Mouse (Mus musculus): ENCODE data around the gene Gm5475. TPM values are rescaled to one million over a fixed set of nuclear protein-coding genes. Genes with fewer than 3 reads are reported as not detected.
A peak's percentile ranks its signal among the peaks of the same experiment; 100 is the strongest.

Gm5475 gene
- polyA plus RNA-seq, 1 experiment from 2014 or later, result 0.06 TPM

DNA sequence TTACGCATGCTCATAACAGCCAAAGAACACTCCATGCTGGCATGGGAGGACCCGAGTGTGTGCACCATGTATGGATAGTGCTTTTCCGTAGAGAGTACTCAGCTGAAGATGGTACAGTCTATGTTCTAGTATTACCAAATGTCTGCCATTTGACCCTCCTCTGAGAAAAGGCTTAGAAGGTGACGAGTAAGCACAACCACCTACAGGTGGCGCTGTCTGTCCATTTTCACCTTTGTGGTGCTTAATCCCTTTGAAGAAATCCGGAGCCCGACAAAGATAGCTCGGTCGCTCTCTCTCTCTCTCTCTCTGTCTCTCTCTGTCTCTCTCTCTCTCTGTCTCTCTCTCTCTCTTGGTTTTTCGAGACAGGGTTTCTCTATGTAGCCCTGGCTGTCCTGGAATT lies 36.1 kb downstream of the Gm5475 start:
- no peak for ATAC-seq (replicated peaks)

DNA sequence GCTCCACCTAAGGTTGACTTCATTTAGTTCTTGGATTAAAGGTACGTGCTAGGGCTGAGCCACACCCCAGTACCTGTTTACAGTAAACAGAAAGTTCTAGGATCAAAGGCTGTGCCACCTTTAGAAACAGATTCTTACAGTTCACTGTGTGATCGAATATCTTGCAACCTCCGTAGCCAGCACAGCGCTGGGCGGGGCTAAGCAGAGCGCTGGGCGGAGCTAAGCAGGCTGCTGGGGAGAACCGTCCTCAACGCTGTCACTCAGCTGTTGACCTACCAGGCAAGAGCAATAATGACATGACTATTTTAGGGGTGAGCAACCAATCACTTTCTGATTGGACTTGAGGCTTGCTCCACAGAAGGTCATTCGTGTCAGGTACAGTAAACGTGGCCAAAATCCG lies 39.0 kb downstream of the Gm5475 start:
- 14% methylated on average over 12 of the region's 12 CpGs for WGBS
- Histone ChIP-seq H3K9ac (replicated peaks) (no peak overlapping the region), H3K27me3 (no peaks in the 10 kb centered on the region), H3K36me3 (no peaks in the 10 kb centered on the region), H3K4me2 (replicated peaks) (no peak overlapping the region), H3K4me3 (no peak overlapping the region), H3K4me1 (0 out of 2 replicates have a peak, but pooled peaks cover 2% of the 10 kb centered on the region), H3K9me3 (no peaks in the 10 kb centered on the region), H3K27ac (replicated peaks) (no peak overlapping the region)
- ATAC-seq (replicated peaks), result no peak

More for the DNA sequence above, 36.1 kb downstream of the Gm5475 start:
- H3K4me2 ChIP-seq (replicated peaks), result no peak overlapping the region
- H3K27me3 ChIP-seq, result no peaks in the 10 kb centered on the region
- H3K9ac ChIP-seq (replicated peaks), result no peak overlapping the region
- H3K27ac ChIP-seq (replicated peaks), result no peak overlapping the region
- 42% methylated on average over 10 of the region's 10 CpGs for WGBS
- H3K4me3 ChIP-seq, result no peak overlapping the region
- H3K4me1 ChIP-seq, result 0 out of 2 replicates have a peak, but pooled peaks cover 2% of the 10 kb centered on the region
- no peaks in the 10 kb centered on the region for H3K36me3 ChIP-seq
- no peaks in the 10 kb centered on the region for H3K9me3 ChIP-seq

DNA sequence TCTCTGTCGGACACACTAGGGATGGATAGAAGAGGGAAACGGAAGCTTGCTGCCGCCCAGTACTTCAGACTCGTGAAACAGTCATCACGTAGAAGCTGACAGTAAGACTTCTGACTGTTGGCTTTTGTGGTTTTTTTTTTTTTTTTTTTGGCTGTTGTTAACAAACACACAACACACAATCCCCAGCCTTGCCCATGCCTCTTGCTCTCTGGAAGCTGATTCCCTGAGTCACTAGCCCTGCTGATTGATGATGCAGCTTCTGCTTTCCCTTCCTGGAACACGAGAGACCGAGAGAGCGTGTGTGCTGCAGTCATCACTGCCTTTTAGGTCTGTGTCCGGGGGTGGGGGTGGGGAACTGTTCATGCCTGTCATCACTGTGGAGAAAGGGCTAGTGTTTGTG lies 39.7 kb downstream of the Gm5475 start:
- no peaks in the 10 kb centered on the region for H3K36me3 ChIP-seq
- H3K4me2 ChIP-seq (replicated peaks), result no peak overlapping the region
- no peak overlapping the region for H3K4me3 ChIP-seq
- peaks cover 5% of the 10 kb centered on the region; the same call in 1 of the 2 replicates for H3K4me1 ChIP-seq
- no peak for ATAC-seq (replicated peaks)
- WGBS, result 71% methylated on average over 9 of the region's 9 CpGs
- H3K27ac ChIP-seq (replicated peaks), result no peak overlapping the region
- H3K9me3 ChIP-seq, result no peaks in the 10 kb centered on the region
- no peaks in the 10 kb centered on the region for H3K27me3 ChIP-seq
- H3K9ac ChIP-seq (replicated peaks), result no peak overlapping the region

DNA sequence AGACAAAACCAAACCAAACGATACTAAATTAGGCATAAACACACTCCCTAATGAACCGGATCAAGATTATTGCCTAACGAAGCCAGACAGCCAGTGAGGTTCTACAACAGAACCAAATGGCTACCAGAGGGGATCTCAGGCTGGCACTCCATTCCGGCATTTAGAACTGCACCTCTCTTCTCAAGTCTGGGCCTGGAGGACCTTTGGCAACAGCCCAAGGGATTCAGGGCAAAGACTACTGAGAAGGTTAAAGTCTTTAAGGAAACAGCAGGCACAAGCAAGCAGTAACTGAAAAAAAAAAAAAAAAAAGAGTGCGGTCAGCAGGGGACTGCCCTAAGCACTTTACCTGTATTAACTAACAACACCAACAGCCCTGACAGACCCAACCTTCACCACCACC lies 40.1 kb downstream of the Gm5475 start:
- H3K9ac ChIP-seq (replicated peaks), result no peak overlapping the region
- peaks cover 7% of the 10 kb centered on the region for H3K4me1 ChIP-seq
- no peak for ATAC-seq (replicated peaks)
- H3K36me3 ChIP-seq, result no peaks in the 10 kb centered on the region
- H3K27me3 ChIP-seq, result no peaks in the 10 kb centered on the region
- H3K27ac ChIP-seq (replicated peaks), result no peak overlapping the region
- 44% methylated on average over 5 of the region's 5 CpGs for WGBS
- no peak overlapping the region for H3K4me3 ChIP-seq
- no peaks in the 10 kb centered on the region for H3K9me3 ChIP-seq
- no peak overlapping the region for H3K4me2 ChIP-seq (replicated peaks)

DNA sequence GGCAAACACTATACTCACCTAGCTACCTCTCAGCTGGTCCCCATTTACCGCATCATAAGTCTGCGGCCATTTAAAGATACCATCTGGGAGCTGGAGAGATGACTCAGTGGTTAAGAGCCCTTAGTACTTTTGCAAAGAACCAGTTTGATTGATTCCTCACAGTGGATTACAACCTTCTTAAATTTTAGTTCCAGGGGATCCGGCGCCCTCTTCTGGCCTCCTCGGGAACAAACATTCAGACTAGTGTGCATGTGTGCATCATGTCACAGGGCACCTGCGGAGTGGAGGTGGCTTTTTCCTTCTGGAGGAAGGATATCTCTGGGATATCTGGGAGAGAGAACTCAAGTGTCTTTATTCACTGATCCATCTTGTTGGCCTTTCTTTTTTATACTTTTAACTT lies 41.8 kb downstream of the Gm5475 start:
- Histone ChIP-seq H3K9ac (replicated peaks) (no peak overlapping the region), H3K36me3 (no peaks in the 10 kb centered on the region), H3K4me3 (no peak overlapping the region), H3K4me1 (peaks cover 20% of the 10 kb centered on the region), H3K27ac (replicated peaks) (no peak overlapping the region), H3K27me3 (no peaks in the 10 kb centered on the region), H3K9me3 (no peaks in the 10 kb centered on the region), H3K4me2 (replicated peaks) (no peak overlapping the region)
- 28% methylated on average over 6 of the region's 6 CpGs for WGBS
- ATAC-seq (replicated peaks), result no peak

DNA sequence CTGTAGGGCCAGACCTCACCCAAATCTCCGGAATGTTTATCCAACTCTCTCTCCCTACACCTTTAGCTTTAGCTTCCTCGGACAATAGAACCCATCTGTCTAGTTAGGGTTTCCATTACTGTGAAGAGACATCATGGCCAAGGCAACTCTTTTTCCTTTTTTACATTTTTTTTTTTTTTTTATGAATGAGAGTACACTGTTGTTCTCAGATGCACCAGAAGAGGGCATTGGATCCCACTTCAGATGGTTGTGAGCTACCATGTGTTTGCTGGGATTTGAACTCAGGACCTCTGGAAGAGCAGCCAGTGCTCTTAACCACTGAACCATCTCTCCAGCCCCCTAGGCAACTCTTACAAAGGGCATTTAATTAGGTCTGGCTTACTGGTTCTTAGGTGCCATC lies 43.5 kb downstream of the Gm5475 start:
- no peak overlapping the region for H3K27ac ChIP-seq (replicated peaks)
- no peak for ATAC-seq (replicated peaks)
- no peak overlapping the region for H3K4me2 ChIP-seq (replicated peaks)
- H3K27me3 ChIP-seq, result no peaks in the 10 kb centered on the region
- WGBS, result 95% methylated on average over 2 of the region's 2 CpGs
- H3K9me3 ChIP-seq, result no peaks in the 10 kb centered on the region
- no peak overlapping the region for H3K9ac ChIP-seq (replicated peaks)
- no peaks in the 10 kb centered on the region for H3K36me3 ChIP-seq
- peaks cover 31% of the 10 kb centered on the region for H3K4me1 ChIP-seq
- no peak overlapping the region for H3K4me3 ChIP-seq

DNA sequence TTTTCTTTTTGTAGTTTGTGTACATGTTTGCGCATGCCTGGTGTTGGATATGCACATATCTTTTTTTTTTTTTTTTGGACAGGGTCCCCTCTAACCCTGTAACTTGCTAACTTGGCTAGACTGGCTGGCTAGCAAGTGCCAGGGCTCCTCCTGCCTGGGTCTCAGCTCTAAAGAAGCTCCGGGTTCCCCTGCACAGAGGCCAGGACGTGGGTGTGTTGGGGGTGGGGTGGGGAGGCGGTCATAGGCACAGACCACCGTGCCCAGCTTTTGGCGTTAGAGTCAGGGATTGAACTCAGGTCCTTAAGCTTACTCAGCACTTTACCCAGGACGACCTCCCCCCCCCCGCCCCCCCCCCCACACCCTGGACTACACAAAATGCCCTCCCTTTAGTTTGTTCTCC lies 45.8 kb downstream of the Gm5475 start:
- H3K4me3 ChIP-seq, result peak overlapping the region; percentile 85; the same call in 1 of the 2 replicates
- ATAC-seq (replicated peaks), result no peak
- H3K4me2 ChIP-seq (replicated peaks), result peak overlapping the region; percentile 84
- H3K27ac ChIP-seq (replicated peaks), result no peak overlapping the region
- 30% methylated on average over 8 of the region's 8 CpGs for WGBS
- peaks cover 16% of the 10 kb centered on the region for H3K36me3 ChIP-seq
- no peaks in the 10 kb centered on the region for H3K27me3 ChIP-seq
- no peaks in the 10 kb centered on the region for H3K9me3 ChIP-seq
- H3K4me1 ChIP-seq, result peaks cover 34% of the 10 kb centered on the region
- H3K9ac ChIP-seq (replicated peaks), result 0 out of 2 replicates have a peak overlapping the region, but pooled peaks have one; percentile 18

DNA sequence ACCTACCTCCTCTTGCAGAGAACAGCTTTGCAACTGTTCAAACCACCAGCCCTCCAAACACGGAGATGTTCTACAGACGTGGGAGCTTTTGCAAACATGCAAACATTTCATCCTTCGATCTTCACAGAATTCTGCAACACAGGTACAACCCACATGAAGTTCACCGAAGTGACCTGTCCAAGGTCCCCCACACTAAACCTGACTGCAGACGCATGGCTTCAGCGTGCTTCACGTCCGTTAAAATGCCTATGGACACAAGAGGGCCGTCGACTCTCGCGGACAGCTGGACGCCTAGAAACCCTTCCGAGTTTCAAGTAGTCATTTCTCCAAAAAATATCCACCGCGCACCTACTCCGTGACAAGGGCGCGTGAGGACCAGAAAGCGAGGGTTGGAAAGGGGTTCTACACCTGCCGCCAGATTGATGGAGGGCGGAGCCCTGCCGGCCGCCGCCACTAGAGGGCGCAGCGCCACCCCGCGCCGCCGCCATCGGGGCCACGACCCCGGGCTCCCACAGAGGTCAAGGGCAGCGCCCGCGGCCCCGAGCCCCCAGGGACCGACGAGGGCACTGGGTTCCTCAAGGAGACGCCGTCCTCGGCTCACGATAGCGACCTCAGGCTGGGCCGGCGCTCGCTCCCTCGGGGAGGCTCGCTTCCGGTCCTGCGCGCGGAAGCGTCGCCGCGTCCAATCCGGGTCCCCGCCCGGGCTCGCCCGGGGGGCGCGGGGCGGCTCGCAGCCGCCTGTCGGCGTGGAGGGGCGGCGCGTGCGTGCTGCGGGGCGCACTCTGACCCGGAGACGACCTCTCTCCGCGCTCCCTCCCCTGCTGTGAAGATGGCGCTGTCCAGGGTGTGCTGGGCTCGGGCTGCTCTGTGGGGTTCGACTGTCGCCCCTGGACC lies 46.6 kb downstream of the Gm5475 start, which contains the start of gene Letmd1:
Gene Letmd1, plus strand, starts transcription at position 729 of the 894 bp plus-strand sequence.
- Histone ChIP-seq H3K27me3 (no peaks in the 10 kb centered on the region), H3K4me1 (peaks cover 34% of the 10 kb centered on the region), H3K4me2 (replicated peaks) (peak within 1 kb of the TSS; percentile 84), H3K36me3 (peaks cover 20% of the 10 kb centered on the region), H3K9ac (replicated peaks) (peak within 1 kb of the TSS; percentile 87), H3K4me3 (peak within 1 kb of the TSS; percentile 85), H3K9me3 (no peaks in the 10 kb centered on the region), H3K27ac (replicated peaks) (peak within 1 kb of the TSS; percentile 88)
- peak; percentile 94 for ATAC-seq (replicated peaks)
- 1% methylated on average over 58 of the region's 84 CpGs for WGBS

DNA sequence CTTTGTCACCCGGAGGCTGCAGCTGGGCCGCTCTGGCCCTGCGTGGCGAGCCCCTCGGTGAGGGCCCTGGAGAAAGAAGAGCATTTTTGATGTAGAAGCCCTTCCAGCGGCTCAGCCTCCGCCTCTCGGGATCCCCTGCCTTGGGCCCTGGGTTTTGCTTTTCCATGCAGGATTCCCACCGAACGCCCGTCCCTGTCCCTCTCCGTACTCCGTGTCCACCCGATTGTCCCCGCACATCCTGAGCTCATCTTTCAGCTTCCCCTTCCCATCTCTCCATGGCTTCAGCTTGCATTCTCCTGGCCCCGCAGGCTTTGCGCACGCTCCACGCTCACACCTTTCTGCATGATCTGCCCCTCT lies 47.2 kb downstream of the Gm5475 start:
- peak overlapping the region; percentile 87 for H3K9ac ChIP-seq (replicated peaks)
- 1% methylated on average over 19 of the region's 19 CpGs for WGBS
- H3K4me2 ChIP-seq (replicated peaks), result peak overlapping the region; percentile 84
- no peak; the same call in 1 of the 2 replicates for ATAC-seq (replicated peaks)
- H3K27ac ChIP-seq (replicated peaks), result peak overlapping the region; percentile 88
- H3K9me3 ChIP-seq, result no peaks in the 10 kb centered on the region
- H3K27me3 ChIP-seq, result no peaks in the 10 kb centered on the region
- peaks cover 34% of the 10 kb centered on the region for H3K4me1 ChIP-seq
- H3K36me3 ChIP-seq, result peaks cover 26% of the 10 kb centered on the region
- H3K4me3 ChIP-seq, result peak overlapping the region; percentile 85

DNA sequence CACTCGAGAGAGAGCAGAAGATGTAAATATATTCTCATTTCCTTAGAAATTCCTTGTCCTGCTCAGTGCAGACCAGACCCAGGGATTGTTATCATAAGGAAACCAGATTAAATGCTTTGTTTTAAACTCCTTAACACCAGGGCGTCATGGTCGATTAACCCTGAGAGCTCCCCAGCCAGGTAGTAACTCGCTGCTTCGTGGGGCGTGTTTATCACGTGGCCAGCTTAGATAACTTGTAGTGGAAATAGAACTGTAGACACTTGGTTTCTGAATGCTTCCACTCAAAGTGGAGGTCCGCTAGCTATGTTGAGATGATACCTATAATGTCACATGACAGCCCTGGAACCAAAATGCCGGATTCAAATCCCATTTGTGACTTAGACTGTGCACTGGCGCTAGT lies 48.1 kb downstream of the Gm5475 start:
- H3K9me3 ChIP-seq, result no peaks in the 10 kb centered on the region
- peak overlapping the region; percentile 85 for H3K4me3 ChIP-seq
- 69% methylated on average over 10 of the region's 10 CpGs for WGBS
- H3K27me3 ChIP-seq, result no peaks in the 10 kb centered on the region
- 0 out of 2 replicates have a peak overlapping the region, but pooled peaks have one; percentile 87 for H3K9ac ChIP-seq (replicated peaks)
- H3K4me1 ChIP-seq, result peaks cover 34% of the 10 kb centered on the region
- peaks cover 34% of the 10 kb centered on the region for H3K36me3 ChIP-seq
- peak overlapping the region; percentile 84 for H3K4me2 ChIP-seq (replicated peaks)
- ATAC-seq (replicated peaks), result no peak
- no peak overlapping the region for H3K27ac ChIP-seq (replicated peaks)

DNA sequence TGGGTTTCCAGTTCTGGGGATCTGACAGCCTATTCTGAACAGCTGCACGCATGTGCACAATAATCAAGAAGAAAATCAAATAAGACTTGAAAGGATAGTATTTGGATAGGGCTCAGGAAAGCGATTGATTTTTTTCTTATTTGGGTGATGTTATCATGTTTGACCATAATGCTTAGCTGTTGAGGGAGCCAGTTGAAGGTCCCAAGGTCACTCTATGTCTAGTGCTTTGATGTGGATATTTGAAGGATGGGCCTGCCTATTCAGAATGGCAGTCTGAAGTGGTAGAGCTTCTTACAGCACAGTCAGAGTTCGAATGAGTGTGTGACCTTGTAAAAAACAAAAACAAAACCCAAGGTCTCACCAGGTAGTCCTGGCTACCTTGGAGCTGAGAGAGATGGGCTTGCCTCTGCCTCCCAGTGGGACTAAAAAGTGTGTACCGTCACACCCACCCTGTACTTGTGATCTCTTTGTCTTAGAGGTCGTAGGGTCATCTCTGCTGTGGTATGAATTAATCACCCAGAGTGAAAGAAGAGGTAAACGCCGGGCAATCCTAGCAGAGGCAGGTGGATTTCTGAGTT lies 52.1 kb downstream of the Gm5475 start:
- H3K27ac ChIP-seq (replicated peaks), result no peak overlapping the region
- no peaks in the 10 kb centered on the region for H3K9me3 ChIP-seq
- ATAC-seq (replicated peaks), result no peak
- no peaks in the 10 kb centered on the region for H3K27me3 ChIP-seq
- peaks cover 17% of the 10 kb centered on the region for H3K4me1 ChIP-seq
- peaks cover 73% of the 10 kb centered on the region for H3K36me3 ChIP-seq
- 85% methylated on average over 7 of the region's 7 CpGs for WGBS
- no peak overlapping the region for H3K4me2 ChIP-seq (replicated peaks)
- H3K4me3 ChIP-seq, result no peak overlapping the region
- H3K9ac ChIP-seq (replicated peaks), result no peak overlapping the region

Measured in forebrain, embryonic 15.5 days (tissue).